Mouse (Mus musculus) T-cell, adult 2 months (primary cell): ENCODE measurements around the gene Dmxl2.

ENCODE experiments used
- DNase-seq: peaks from one replicate; pipeline ENCODE4 v3.0.0; 2022; ENCODE audit warnings: low spot score

Dmxl2 gene

DNA sequence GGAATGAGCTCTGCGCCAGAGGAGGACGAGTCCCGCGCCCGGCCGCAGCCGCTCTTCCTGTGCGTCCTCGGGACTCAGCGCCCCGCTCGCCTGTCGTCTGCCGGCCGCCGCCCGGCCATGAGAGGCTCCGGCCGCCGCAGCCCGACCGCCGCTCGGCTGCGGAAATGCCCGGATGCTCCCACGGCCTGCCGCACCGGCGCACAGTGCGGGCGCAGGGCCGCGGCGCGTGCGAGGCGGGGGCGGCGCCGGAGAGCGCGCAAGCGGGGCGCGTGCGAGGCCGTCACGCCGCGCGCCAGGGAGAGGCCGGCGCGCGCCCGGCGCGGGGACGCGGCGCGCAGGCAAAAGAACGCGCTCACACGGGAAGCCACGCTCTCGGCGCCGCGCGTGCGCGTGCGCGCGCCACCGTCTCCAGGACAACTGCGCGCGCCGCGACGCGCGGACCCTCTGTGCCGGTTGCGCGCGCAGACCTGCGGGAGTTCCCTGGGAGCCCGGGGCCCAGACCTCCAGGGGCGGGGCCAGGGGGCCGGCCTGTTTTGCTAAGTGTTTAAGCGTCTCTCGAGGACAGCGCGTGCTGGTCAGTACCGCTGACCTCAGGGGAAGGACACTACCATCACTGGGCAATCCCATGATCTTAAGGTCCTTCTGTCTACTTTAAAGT lies at the start of gene Dmxl2:
TSS of gene Dmxl2 (minus strand) at position 174 of the 658 bp plus-strand sequence.
- peak; percentile 3 for DNase-seq

- DNase-seq = no peak
These were observed 48.0 kb upstream of the Dmxl2 start for GRCm38 (mm10) chr9:54549433-54549832.

GRCm38 (mm10) chr9:54547536-54547935 lies 46.1 kb upstream of the Dmxl2 start:
- DNase-seq = no peak

DNA sequence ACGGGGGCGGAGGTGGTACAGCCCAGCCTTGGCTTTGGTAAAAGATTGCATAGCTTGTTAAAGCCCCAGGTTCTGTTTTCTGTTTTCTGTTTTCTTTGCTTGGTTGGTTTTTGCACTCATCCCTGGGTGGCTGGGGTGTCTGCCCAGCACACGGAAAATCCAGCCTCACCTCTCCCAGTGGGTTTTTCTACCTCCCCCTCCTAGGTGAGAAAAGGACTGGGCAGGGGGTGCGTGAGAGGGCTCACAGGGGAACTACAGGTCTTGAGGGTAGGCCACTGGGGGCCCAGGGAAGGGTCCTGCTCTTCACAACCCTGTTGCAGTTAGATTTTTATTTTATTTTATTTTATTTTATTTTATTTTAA lies 43.5 kb upstream of the Dmxl2 start:
- no peak for DNase-seq

- no peak for DNase-seq
These were observed 43.0 kb upstream of the Dmxl2 start for GRCm38 (mm10) chr9:54544212-54544953.

- no peak for DNase-seq
These were observed 39.4 kb upstream of the Dmxl2 start for GRCm38 (mm10) chr9:54540801-54541200.

DNA sequence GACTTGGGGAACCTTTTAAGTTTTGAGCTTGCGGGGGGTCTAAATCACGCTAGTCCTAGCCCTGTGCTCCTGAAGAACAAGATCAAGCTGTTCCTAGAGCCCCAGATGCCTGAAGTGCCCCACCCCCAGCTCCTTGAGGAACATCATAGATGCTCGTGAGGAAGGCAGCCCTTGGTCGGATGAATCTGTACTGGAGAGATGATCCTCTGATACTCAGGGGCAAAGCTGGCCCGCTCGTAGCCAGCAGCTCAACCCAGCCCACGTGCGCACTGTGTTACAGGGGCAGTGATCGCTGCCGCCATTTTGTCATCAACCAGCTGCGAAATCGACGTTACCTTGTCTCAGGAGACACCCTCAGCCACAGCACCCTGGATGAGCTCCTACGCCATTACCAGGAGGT lies 37.3 kb upstream of the Dmxl2 start, which contains the start of gene Sh2d7:
TSS of gene Sh2d7 (plus strand) at position 301 of the 400 bp plus-strand sequence.
- no peak for DNase-seq

DNA sequence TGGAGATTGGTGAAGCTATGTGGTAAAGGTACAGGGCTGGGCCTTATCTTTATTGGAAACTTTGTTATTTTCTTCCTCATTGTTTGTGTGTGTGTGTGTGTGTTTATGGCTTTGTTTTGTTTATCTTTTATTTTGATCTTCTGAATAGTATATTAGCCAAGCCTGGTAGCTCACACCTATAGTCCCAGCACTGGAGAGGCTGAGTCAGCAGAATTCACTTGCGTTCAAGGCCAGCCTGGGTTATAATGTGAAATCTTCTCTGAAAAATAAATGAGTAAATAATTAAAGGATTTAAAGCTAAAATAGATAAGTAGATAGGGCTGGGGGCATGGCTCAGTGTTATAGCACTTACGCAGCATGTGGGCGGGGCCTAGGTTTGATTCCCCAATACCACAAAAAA lies 36.8 kb upstream of the Dmxl2 start:
- no peak for DNase-seq

- DNase-seq = no peak
These were observed 36.1 kb upstream of the Dmxl2 start for GRCm38 (mm10) chr9:54537480-54537879.

DNA sequence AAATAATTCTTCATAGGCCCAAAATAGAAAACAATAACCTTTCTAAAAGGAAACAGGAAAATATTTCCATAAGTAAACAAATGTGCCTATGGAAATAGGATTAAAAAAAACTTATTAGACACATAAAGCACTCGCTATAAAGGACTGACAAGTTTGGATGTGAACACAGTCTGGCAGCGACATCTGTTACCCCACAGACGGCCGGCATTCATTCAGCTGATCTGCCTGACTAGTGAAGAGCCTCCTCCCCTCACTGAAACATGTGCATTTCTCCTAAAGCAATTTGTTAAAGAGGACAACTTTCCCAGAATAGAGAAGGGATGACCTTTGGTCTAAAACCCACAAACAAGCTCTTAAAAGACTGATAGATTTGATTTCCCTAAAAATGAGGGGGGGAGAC lies 35.6 kb upstream of the Dmxl2 start:
- no peak for DNase-seq

GRCm38 (mm10) chr9:54536236-54536635 lies 34.8 kb upstream of the Dmxl2 start:
- no peak for DNase-seq

- DNase-seq = no peak
These were observed 32.5 kb upstream of the Dmxl2 start for GRCm38 (mm10) chr9:54533975-54534374.

DNA sequence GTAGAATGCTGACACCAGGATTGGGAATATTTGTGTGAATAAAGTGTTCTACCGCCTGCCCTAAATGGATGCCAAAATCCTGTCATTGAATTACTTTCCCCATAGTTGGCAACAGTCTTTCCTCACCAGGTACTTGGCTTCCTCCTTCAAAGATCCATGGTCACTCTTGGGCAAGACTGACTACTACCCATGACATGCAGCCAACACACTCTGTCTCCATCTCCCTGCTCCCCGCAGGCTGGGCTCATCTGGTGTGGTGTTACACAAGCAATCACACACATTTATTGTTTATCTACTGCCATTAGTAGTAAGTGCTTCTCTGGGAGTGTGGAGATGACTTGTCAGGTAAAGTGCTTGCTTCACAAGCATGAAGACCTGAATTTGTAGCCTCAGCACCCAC lies 31.5 kb upstream of the Dmxl2 start:
- DNase-seq = no peak

DNA sequence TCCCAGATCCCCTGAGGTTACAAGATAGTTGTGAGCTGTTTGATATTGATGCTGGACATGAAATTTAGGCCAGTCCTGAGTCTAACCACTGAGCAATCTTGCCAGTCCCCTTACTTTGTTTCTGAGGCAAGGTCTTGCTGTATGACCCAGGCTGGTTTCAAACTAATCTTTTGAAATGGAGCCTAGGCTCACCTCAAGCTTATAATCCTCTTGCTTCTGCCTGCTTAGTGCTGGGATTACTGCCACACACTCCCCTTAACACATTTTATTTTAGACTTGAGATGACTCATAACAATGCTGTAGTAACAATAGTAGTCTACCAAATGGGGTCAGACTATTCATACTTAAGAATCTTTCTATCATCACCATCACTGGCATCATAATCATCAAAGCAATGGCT lies 30.0 kb upstream of the Dmxl2 start:
- DNase-seq = no peak

DNA sequence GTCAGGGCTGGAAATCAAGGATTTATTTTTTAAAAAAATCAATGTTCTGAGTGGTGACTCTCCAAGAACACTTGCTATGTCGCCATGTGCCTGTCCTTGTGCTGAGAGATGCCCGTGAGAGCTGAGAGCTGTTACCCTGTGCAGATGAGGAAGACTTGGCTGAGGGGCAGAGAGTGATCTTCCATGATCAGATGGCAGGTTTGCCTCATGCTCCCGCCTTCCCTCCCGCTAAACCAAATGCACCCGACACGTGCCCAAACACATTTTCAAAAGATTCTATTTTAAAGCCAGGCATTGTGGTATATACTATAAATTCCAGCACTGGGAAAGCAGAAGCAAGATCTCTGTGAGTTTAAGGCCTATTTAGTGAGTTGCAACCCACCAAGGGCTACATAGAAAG lies 29.4 kb upstream of the Dmxl2 start:
- DNase-seq = no peak

GRCm38 (mm10) chr9:54529950-54530349 lies 28.5 kb upstream of the Dmxl2 start:
- DNase-seq = no peak

- DNase-seq = no peak
These were observed 26.3 kb upstream of the Dmxl2 start for GRCm38 (mm10) chr9:54527694-54528093.

GRCm38 (mm10) chr9:54520286-54520685 lies 18.9 kb upstream of the Dmxl2 start:
- DNase-seq = no peak

DNA sequence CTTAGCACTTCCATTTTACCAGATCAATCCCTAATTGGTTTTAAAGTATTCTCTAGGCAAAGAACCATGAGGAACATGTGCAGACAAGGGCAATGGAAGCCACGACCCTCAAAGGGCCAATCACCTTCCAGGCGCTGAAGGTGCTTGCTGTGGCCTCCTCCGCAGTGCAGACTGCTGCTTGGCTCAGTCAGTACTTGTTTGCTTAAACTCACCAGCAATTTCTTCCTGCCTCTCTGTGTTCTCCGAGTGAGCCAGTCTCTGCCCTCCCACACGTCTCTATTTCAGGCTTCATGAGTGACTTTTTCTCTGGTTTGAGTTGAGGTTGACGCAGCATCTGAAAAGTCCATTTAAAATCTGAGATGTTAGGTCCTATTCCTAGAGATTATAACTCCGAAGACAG lies 17.5 kb upstream of the Dmxl2 start:
- no peak for DNase-seq

DNA sequence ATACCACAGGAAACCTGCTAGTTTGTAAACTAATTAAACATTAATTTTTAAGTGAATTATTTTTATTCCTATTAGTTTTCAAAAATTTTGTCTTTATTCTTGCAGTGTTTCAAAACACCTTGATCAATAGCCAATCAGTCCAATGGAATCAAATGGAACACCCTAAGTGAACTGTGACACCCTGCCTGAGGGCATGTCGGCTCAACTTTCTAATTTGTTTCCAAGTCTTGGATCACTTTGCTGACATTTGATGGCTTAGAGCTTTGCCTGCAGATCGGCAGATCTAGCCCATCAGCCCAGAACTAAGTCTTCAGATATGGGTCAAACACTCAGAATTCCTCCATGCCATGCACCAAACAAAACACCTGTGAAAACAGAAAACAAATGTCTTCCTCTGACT lies 14.6 kb upstream of the Dmxl2 start:
- no peak for DNase-seq

GRCm38 (mm10) chr9:54502873-54503272 lies 1.4 kb upstream of the Dmxl2 start:
- DNase-seq = no peak

DNA sequence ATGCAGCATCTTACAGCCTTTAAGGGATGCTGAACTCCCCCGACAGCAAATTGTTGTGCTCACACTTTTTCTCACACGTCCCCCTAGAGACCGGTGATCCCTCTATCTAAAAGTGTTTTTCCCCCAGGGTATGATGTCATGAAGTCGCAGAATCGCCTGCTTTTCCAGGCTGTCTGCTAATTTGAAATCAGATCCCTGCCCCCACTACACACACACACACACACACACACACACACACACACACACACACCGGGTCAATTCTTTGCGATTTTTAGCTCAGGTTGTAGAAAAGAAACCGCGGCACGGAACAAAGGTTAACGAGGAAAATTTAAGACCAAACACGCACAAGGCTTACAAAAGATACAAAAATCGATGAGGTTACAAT lies 677 bp upstream of the Dmxl2 start:
- no peak for DNase-seq

GRCm38 (mm10) chr9:54500832-54501452 lies 484 bp downstream of the Dmxl2 start:
- DNase-seq = no peak
